Mouse (Mus musculus) lung, postnatal 0 days (tissue): Measurements from ENCODE around the gene Kif2c.

Source experiments
- CTCF ChIP-seq: IDR thresholded peaks from 2 replicates; pipeline ENCODE4 v1.5.1; 2016; ENCODE audit warnings: antibody characterized with exemption, mild to moderate bottlenecking
- EP300 ChIP-seq: IDR thresholded peaks from 2 replicates; pipeline ENCODE4 v1.6.1; 2016; ENCODE audit warnings: antibody characterized with exemption, mild to moderate bottlenecking, control low read depth

- TF ChIP-seq EP300 (no peak), CTCF (no peak)
Observed at GRCm38 (mm10) chr4:117117931-117118330, 64.5 kb downstream of the Kif2c start.
